Mouse (Mus musculus) CH12.LX (cell line): Measurements from ENCODE around the gene Dzip1l.

ENCODE experiments used
- CTCF ChIP-seq, 2 experiments: IDR thresholded peaks in 1 of 2; conservative IDR thresholded peaks in 1 of 2; 2 replicates each; pipeline ENCODE4 v1.5.1; 2011 to 2012; ENCODE audit warnings: low read depth in 2 of 2, low read length in 2 of 2, improper control_type of control experiment in 1 of 2, inconsistent platforms in 1 of 2, mild to moderate bottlenecking in 1 of 2, moderate library complexity in 1 of 2
- EP300 ChIP-seq: IDR thresholded peaks from 2 replicates; pipeline ENCODE4 v1.6.1; 2011; ENCODE audit warnings: low read length, improper control_type of control experiment
- KAT2A ChIP-seq: IDR thresholded peaks from 2 replicates; pipeline ENCODE4 v1.6.1; 2012; ENCODE audit warnings: low read length, improper control_type of control experiment, inconsistent platforms; ENCODE audit not compliant: insufficient replicate concordance
- MEF2A ChIP-seq: IDR thresholded peaks from 2 replicates; pipeline ENCODE4 v1.6.1; 2014; ENCODE audit warnings: low read depth, mild to moderate bottlenecking, inconsistent platforms, low read length, improper control_type of control experiment, borderline replicate concordance
- RAD21 ChIP-seq: IDR thresholded peaks from 2 replicates; pipeline ENCODE4 v1.6.1; 2011; ENCODE audit warnings: low read depth, mild to moderate bottlenecking, low read length, improper control_type of control experiment, moderate library complexity
- SMC3 ChIP-seq: IDR thresholded peaks from 2 replicates; pipeline ENCODE4 v1.6.1; 2011; ENCODE audit warnings: low read depth, low read length, improper control_type of control experiment
- USF1 ChIP-seq: IDR thresholded peaks from 2 replicates; pipeline ENCODE4 v1.6.1; 2014; ENCODE audit warnings: low read depth, mild to moderate bottlenecking, inconsistent platforms, low read length, improper control_type of control experiment
- ZKSCAN1 ChIP-seq: IDR thresholded peaks from 2 replicates; pipeline ENCODE4 v1.6.1; 2012; ENCODE audit warnings: low read depth, inconsistent platforms, low read length, improper control_type of control experiment, borderline replicate concordance

- TF ChIP-seq ZKSCAN1 (no peak), USF1 (no peak), RAD21 (no peak), SMC3 (no peak), CTCF (conservative IDR thresholded peaks at IDR 0.05 in 1 of 2, IDR thresholded peaks at IDR 0.05 in 1 of 2; ENCODE audit: low read depth in 2 of 2, low read length in 2 of 2) (no peak), KAT2A (no peak), EP300 (no peak), MEF2A (no peak)
Measured at GRCm38 (mm10) chr9:99681980-99682570, 52.8 kb downstream of the Dzip1l start.
